Mouse (Mus musculus) limb, embryonic 12.5 days (tissue): ENCODE measurements at regions not wholly inside any gene's neighbourhood (a gene's known extent, or its start where the extent isn't known, plus 50 kb on each side); places are given as distances from the start of the nearest gene placed in this dataset.

Experiments used
- ATAC-seq: fragments of 200-750 bp; cut with Nextera tagmentation; 2 replicates; pipeline ENCODE4 v1.8.0; 2017; ENCODE audit warnings: low read depth, moderate TSS enrichment; ENCODE audit not compliant: insufficient number of reproducible peaks, insufficient read depth, low FRiP score, low TSS enrichment
- H3K27ac ChIP-seq: fragments of 300-500 bp; sonication (generic); 2 replicates; pipeline ENCODE4 v1.5.1; 2016; ENCODE audit warnings: mild to moderate bottlenecking, moderate library complexity
- H3K27me3 ChIP-seq: fragments of 300-500 bp; sonication (generic); 2 replicates; pipeline ENCODE4 v1.6.1; 2016; ENCODE audit warnings: mild to moderate bottlenecking, moderate library complexity
- H3K36me3 ChIP-seq: fragments of 300-500 bp; sonication (generic); 2 replicates; pipeline ENCODE4 v1.6.1; 2016; ENCODE audit warnings: mild to moderate bottlenecking, moderate library complexity
- H3K4me1 ChIP-seq: fragments of 300-500 bp; sonication (generic); replicated peaks from 2 replicates; pipeline ENCODE4 v1.6.1; 2016
- H3K4me2 ChIP-seq: fragments of 300-500 bp; sonication (generic); 2 replicates; pipeline ENCODE4 v1.6.1; 2016; ENCODE audit warnings: mild to moderate bottlenecking, moderate library complexity
- H3K4me3 ChIP-seq: fragments of 300-500 bp; sonication (generic); replicated peaks from 2 replicates; pipeline ENCODE4 v1.5.1; 2016; ENCODE audit warnings: mild to moderate bottlenecking
- H3K9ac ChIP-seq: fragments of 300-500 bp; sonication (generic); replicated peaks from 2 replicates; pipeline ENCODE4 v1.6.1; 2016; ENCODE audit warnings: mild to moderate bottlenecking, moderate library complexity
- H3K9me3 ChIP-seq: fragments of 300-500 bp; sonication (generic); 2 replicates; pipeline ENCODE4 v1.6.1; 2016; ENCODE audit warnings: mild to moderate bottlenecking, moderate library complexity
- WGBS: fragments of 180-500 bp; shearing (Covaris S2); methylation state at CpG from one replicate; pipeline ENCODE4 v1.1.7; 2016; 5-methylcytosine and 5-hydroxymethylcytosine counted together

GRCm38 (mm10) chr5:131377136-131377535 is 68.8 kb upstream of the Galnt17 start:
- H3K9ac ChIP-seq, result no peak overlapping the region
- no peak overlapping the region for H3K27ac ChIP-seq
- ATAC-seq, result no peak
- H3K9me3 ChIP-seq, result no peaks in the 10 kb centered on the region
- H3K36me3 ChIP-seq, result no peaks in the 10 kb centered on the region
- H3K4me3 ChIP-seq, result no peak overlapping the region
- no peak overlapping the region for H3K4me2 ChIP-seq
- no peaks in the 10 kb centered on the region for H3K4me1 ChIP-seq
- WGBS, result 73% methylated on average over 5 of the region's 5 CpGs
- H3K27me3 ChIP-seq, result no peaks in the 10 kb centered on the region

DNA sequence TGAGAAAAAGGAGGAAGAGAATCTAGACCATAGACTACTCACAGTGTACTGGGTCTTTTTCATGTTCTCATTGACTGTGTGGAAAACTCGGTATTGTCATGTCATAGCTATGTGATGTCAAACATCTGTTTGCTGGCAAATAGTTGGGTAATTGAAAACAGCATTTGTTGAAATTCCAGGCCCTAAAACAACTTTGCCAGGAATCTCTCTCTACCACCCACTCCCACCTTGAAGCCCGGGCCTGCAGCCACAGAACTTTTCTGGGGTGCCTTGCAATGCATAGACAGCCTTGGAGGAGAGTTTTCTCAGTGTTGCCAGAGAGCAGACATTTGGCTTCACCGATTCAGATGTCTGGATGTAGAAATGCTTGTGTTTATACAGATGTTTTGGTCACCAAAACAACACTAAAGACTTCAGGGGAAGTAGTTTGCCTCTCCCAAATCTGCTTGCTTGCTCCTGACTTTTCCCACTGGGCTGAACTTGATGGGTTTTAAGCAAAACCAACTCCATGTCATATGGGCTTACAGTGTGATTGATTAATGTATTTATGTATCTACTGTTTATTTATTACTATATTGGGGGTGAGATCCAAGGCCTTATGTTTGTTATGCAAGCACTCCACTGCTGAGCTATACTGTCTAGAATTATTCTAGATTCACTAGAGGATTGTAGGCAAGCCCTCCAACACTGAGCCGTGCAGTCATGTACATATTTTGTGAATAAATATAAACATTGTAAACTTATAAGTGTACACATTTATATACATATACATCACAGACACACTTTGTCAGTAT is 63.2 kb upstream of the Galnt17 start:
- WGBS, result 45% methylated on average over 4 of the region's 4 CpGs
- Histone ChIP-seq H3K4me2 (no peak overlapping the region), H3K36me3 (no peaks in the 10 kb centered on the region), H3K4me1 (0 out of 2 replicates have a peak, but pooled peaks cover 2% of the 10 kb centered on the region), H3K27me3 (no peaks in the 10 kb centered on the region), H3K9ac (no peak overlapping the region), H3K9me3 (no peaks in the 10 kb centered on the region), H3K27ac (peak overlapping the region; percentile 59), H3K4me3 (no peak overlapping the region)
- ATAC-seq, result no peak

DNA sequence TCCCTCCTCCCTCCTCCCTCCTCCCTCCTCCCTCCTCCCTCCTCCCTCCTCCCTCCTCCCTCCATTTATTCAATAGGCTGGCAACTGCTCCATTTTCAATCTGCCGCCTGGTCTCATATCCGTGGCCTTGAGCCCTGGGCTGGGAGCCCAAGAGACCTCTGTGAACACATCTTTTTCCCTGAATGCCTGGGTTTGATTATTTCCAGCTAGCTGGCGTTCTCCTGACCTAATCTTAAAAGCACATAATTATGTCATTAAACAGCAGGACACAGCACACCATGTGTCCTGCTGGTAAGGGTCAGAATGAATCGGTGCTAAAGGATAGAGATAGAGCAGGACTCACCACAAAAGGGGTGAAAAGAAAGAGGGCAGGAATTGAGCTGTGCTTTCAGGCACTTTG is 59.2 kb upstream of the Galnt17 start:
- WGBS, result 10% methylated on average over 4 of the region's 4 CpGs
- Histone ChIP-seq H3K36me3 (no peaks in the 10 kb centered on the region), H3K4me2 (no peak overlapping the region)

GRCm38 (mm10) chr5:131359831-131360230 is 51.5 kb upstream of the Galnt17 start:
- Histone ChIP-seq H3K27ac (no peak overlapping the region), H3K36me3 (no peaks in the 10 kb centered on the region), H3K9ac (no peak overlapping the region), H3K27me3 (no peaks in the 10 kb centered on the region), H3K9me3 (no peaks in the 10 kb centered on the region), H3K4me2 (no peak overlapping the region), H3K4me3 (no peak overlapping the region), H3K4me1 (no peaks in the 10 kb centered on the region)
- ATAC-seq, result no peak
- 80% methylated on average over 3 of the region's 3 CpGs for WGBS

More for the DNA sequence above, 59.2 kb upstream of the Galnt17 start:
- no peak overlapping the region for H3K27ac ChIP-seq
- H3K4me1 ChIP-seq, result 0 out of 2 replicates have a peak, but pooled peaks cover 2% of the 10 kb centered on the region
- no peak overlapping the region for H3K9ac ChIP-seq
- no peak for ATAC-seq
- no peaks in the 10 kb centered on the region for H3K9me3 ChIP-seq
- H3K27me3 ChIP-seq, result no peaks in the 10 kb centered on the region
- no peak overlapping the region for H3K4me3 ChIP-seq
